Mouse (Mus musculus) MEL (cell line): ENCODE data around the gene Scd4. TPM values are rescaled to one million over a fixed set of nuclear protein-coding genes. Genes with fewer than 3 reads are reported as not detected.

ENCODE experiments used
- DNase-seq: peaks from one replicate; pipeline ENCODE4 v3.0.0; 2011; ENCODE audit warnings: low read depth, low spot score
- H3K27ac ChIP-seq: 2 replicates; pipeline ENCODE4 v1.5.1; 2012; ENCODE audit warnings: low read depth, mild to moderate bottlenecking, control low read depth, low read length, moderate library complexity; ENCODE audit not compliant: control insufficient read depth
- H3K27me3 ChIP-seq, 2 experiments: fragments of 150-350 bp in 1 of 2; sonication (generic) in 1 of 2; 2 replicates each; pipeline ENCODE4 v1.6.1; 2012; ENCODE audit warnings: low read length in 2 of 2, mild to moderate bottlenecking in 2 of 2, improper control_type of control experiment in 1 of 2, moderate library complexity in 1 of 2; ENCODE audit not compliant: insufficient read depth in 2 of 2, control insufficient read depth in 1 of 2
- H3K36me3 ChIP-seq, 2 experiments: 2 replicates each; pipeline ENCODE4 v1.6.1; 2012 to 2014; ENCODE audit warnings: low read length in 2 of 2, improper control_type of control experiment in 1 of 2, inconsistent platforms in 1 of 2, mild to moderate bottlenecking in 1 of 2; ENCODE audit not compliant: insufficient read depth in 2 of 2, control insufficient read depth in 1 of 2
- H3K4me1 ChIP-seq, 2 experiments: fragments of 150-350 bp in 1 of 2; sonication (generic) in 1 of 2; 2 replicates each; pipeline ENCODE4 v1.6.1; 2012; ENCODE audit warnings: low read length in 2 of 2, improper control_type of control experiment in 1 of 2, mild to moderate bottlenecking in 1 of 2; ENCODE audit not compliant: insufficient read depth in 2 of 2, control insufficient read depth in 1 of 2
- H3K4me3 ChIP-seq, 2 experiments: fragments of 150-350 bp in 1 of 2; sonication (generic) in 1 of 2; 2 replicates each; pipeline ENCODE4 v1.5.1; 2012; ENCODE audit warnings: low read depth in 2 of 2, low read length in 2 of 2, mild to moderate bottlenecking in 2 of 2, moderate library complexity in 2 of 2, control low read depth in 1 of 2, improper control_type of control experiment in 1 of 2; ENCODE audit not compliant: control insufficient read depth in 1 of 2, insufficient read depth in 1 of 2
- H3K79me2 ChIP-seq: 2 replicates; pipeline ENCODE4 v1.6.1; 2012; ENCODE audit warnings: mild to moderate bottlenecking, low read length, moderate library complexity; ENCODE audit not compliant: control insufficient read depth, poor library complexity, insufficient read depth
- H3K9ac ChIP-seq: 2 replicates; pipeline ENCODE4 v1.6.1; 2012; ENCODE audit warnings: low read depth, mild to moderate bottlenecking, control low read depth, low read length, moderate library complexity; ENCODE audit not compliant: control insufficient read depth, poor library complexity, severe bottlenecking
- H3K9me3 ChIP-seq: fragments of 150-350 bp; sonication (generic); replicated peaks from 2 replicates; pipeline ENCODE4 v1.6.1; 2012; ENCODE audit warnings: mild to moderate bottlenecking, low read length, improper control_type of control experiment, moderate library complexity; ENCODE audit not compliant: insufficient read depth
- CHD2 ChIP-seq: IDR thresholded peaks from 2 replicates; pipeline ENCODE4 v1.6.1; 2011; ENCODE audit warnings: low read length, improper control_type of control experiment
- CTCF ChIP-seq, 3 experiments: IDR thresholded peaks in 2 of 3; conservative IDR thresholded peaks in 1 of 3; 2 replicates each; pipeline ENCODE4 v1.5.1; 2011 to 2012; ENCODE audit warnings: low read length in 3 of 3, low read depth in 2 of 3, mild to moderate bottlenecking in 2 of 3, improper control_type of control experiment in 1 of 3, inconsistent platforms in 1 of 3, mixed read lengths in 1 of 3, moderate library complexity in 1 of 3; ENCODE audit not compliant: control insufficient read depth in 1 of 3, insufficient read depth in 1 of 3, poor library complexity in 1 of 3, severe bottlenecking in 1 of 3
- E2F4 ChIP-seq: IDR thresholded peaks from 2 replicates; pipeline ENCODE4 v1.6.1; 2011; ENCODE audit warnings: low read depth, low read length, improper control_type of control experiment, borderline replicate concordance
- ELF1 ChIP-seq: IDR thresholded peaks from 2 replicates; pipeline ENCODE4 v1.6.1; 2014; ENCODE audit warnings: low read depth, mild to moderate bottlenecking, inconsistent platforms, low read length, improper control_type of control experiment, moderate library complexity
- EP300 ChIP-seq, 2 experiments: IDR thresholded peaks; 2 replicates each; pipeline ENCODE4 v1.6.1; 2011; ENCODE audit warnings: improper control_type of control experiment in 2 of 2, low read length in 2 of 2, low read depth in 1 of 2, mild to moderate bottlenecking in 1 of 2
- GATA1 ChIP-seq: IDR thresholded peaks from 2 replicates; pipeline ENCODE4 v1.6.1; 2011; ENCODE audit warnings: low read depth, low read length, improper control_type of control experiment
- HCFC1 ChIP-seq: IDR thresholded peaks from 2 replicates; pipeline ENCODE4 v1.6.1; 2012; ENCODE audit warnings: low read depth, mild to moderate bottlenecking, inconsistent platforms, low read length, improper control_type of control experiment, moderate library complexity
- MAFK ChIP-seq: IDR thresholded peaks from 2 replicates; pipeline ENCODE4 v1.6.1; 2011; ENCODE audit warnings: low read depth, mild to moderate bottlenecking, low read length, improper control_type of control experiment, borderline replicate concordance
- MAX ChIP-seq: IDR thresholded peaks from 2 replicates; pipeline ENCODE4 v1.6.1; 2011; ENCODE audit warnings: low read length, improper control_type of control experiment
- MAZ ChIP-seq: IDR thresholded peaks from 2 replicates; pipeline ENCODE4 v1.6.1; 2012; ENCODE audit warnings: low read depth, mild to moderate bottlenecking, inconsistent platforms, low read length, improper control_type of control experiment
- MYB ChIP-seq: IDR thresholded peaks from 2 replicates; pipeline ENCODE4 v1.6.1; 2011; ENCODE audit warnings: mild to moderate bottlenecking, low read depth, low read length, improper control_type of control experiment
- MYC ChIP-seq: IDR thresholded peaks from 2 replicates; pipeline ENCODE4 v1.6.1; 2011; ENCODE audit warnings: low read depth, mild to moderate bottlenecking, low read length, improper control_type of control experiment, moderate library complexity
- POLR2A ChIP-seq, 2 experiments: IDR thresholded peaks; 2 replicates each; pipeline ENCODE4 v1.6.1; 2011 to 2012; ENCODE audit warnings: low read length in 2 of 2, mild to moderate bottlenecking in 2 of 2, control low read depth in 1 of 2, improper control_type of control experiment in 1 of 2, low read depth in 1 of 2, moderate library complexity in 1 of 2; ENCODE audit not compliant: control insufficient read depth in 1 of 2, insufficient read depth in 1 of 2, poor library complexity in 1 of 2
- POLR2AphosphoS2 ChIP-seq: IDR thresholded peaks from 2 replicates; pipeline ENCODE4 v1.6.1; 2011; ENCODE audit warnings: low read length, improper control_type of control experiment
- RCOR1 ChIP-seq: IDR thresholded peaks from 2 replicates; pipeline ENCODE4 v1.6.1; 2012; ENCODE audit warnings: low read depth, mild to moderate bottlenecking, inconsistent platforms, low read length, improper control_type of control experiment
- SMC3 ChIP-seq: IDR thresholded peaks from 2 replicates; pipeline ENCODE4 v1.6.1; 2011; ENCODE audit warnings: low read depth, low read length, improper control_type of control experiment
- TAL1 ChIP-seq: IDR thresholded peaks from 2 replicates; pipeline ENCODE4 v1.6.1; 2012; ENCODE audit warnings: mild to moderate bottlenecking, inconsistent platforms, low read length, moderate library complexity, mixed read lengths
- USF1 ChIP-seq: IDR thresholded peaks from 2 replicates; pipeline ENCODE4 v1.6.1; 2014; ENCODE audit warnings: low read depth, mild to moderate bottlenecking, inconsistent platforms, low read length, improper control_type of control experiment, moderate library complexity
- ZC3H11A ChIP-seq: IDR thresholded peaks from 2 replicates; pipeline ENCODE4 v1.6.1; 2012; ENCODE audit warnings: low read depth, mild to moderate bottlenecking, inconsistent platforms, low read length, improper control_type of control experiment
- ZKSCAN1 ChIP-seq: IDR thresholded peaks from 2 replicates; pipeline ENCODE4 v1.6.1; 2012; ENCODE audit warnings: low read depth, mild to moderate bottlenecking, inconsistent platforms, low read length, improper control_type of control experiment, moderate library complexity
- ZMIZ1 ChIP-seq: IDR thresholded peaks from 2 replicates; pipeline ENCODE4 v1.6.1; 2012; ENCODE audit warnings: low read depth, mild to moderate bottlenecking, inconsistent platforms, low read length, improper control_type of control experiment, moderate library complexity
- polyA plus RNA-seq, 2 experiments: library from polyadenylated mRNA; stranded (reverse) in 1 of 2; unstranded in 1 of 2; fragments of >175 nt in 1 of 2; fragments of >200 nt in 1 of 2; gene quantifications; 2 replicates each; pipeline versions ENCODE4 v1.2.1 to v1.2.4; 2012; ENCODE audit warnings: low replicate concordance in 2 of 2, low read depth in 1 of 2; ENCODE audit not compliant: insufficient read length in 2 of 2, insufficient read depth in 1 of 2, missing spikeins in 1 of 2
- total RNA-seq: library from RNA; depleted of rRNA; stranded (reverse); fragments of 300-350 nt; gene quantifications from 2 replicates; pipeline ENCODE4 v1.2.3, GENCODE M21; 2012

Gene Scd4
- total and polyA plus RNA-seq, 3 experiments: 0.31 to 0.36 TPM; not detected in 1

GRCm38 (mm10) chr19:44297068-44297760 is 35.7 kb upstream of the Scd4 start (continued):
- TF ChIP-seq GATA1 (0 out of 2 replicates have a peak, but pooled peaks have one; percentile 5), SMC3 (no peak), POLR2A (IDR thresholded peaks at IDR 0.05; ENCODE audit: control insufficient read depth in 1 of 2, insufficient read depth in 1 of 2, low read depth in 1 of 2, low read length in 2 of 2, poor library complexity in 1 of 2) (peak in 1 of 2 experiments; percentile 11; a peak in 1 of 4 replicates), CTCF (IDR thresholded peaks at IDR 0.05 in 2 of 3, conservative IDR thresholded peaks at IDR 0.05 in 1 of 3; ENCODE audit: control insufficient read depth in 1 of 3, insufficient read depth in 1 of 3, low read depth in 2 of 3, low read length in 3 of 3, poor library complexity in 1 of 3, severe bottlenecking in 1 of 3) (no peak), MYB (peak; percentile 3; the same call in 1 of the 2 replicates), MYC (0 out of 2 replicates have a peak, but pooled peaks have one; percentile 14), EP300 (IDR thresholded peaks at IDR 0.05; ENCODE audit: low read depth in 1 of 2, low read length in 2 of 2) (peak in 1 of 2 experiments; percentile 31; a peak in 1 of 4 replicates), RCOR1 (no peak), TAL1 (peak; percentile 58), HCFC1 (no peak), ZC3H11A (no peak), MAFK (no peak), USF1 (no peak), ELF1 (no peak), MAX (no peak), ZKSCAN1 (no peak)

DNA sequence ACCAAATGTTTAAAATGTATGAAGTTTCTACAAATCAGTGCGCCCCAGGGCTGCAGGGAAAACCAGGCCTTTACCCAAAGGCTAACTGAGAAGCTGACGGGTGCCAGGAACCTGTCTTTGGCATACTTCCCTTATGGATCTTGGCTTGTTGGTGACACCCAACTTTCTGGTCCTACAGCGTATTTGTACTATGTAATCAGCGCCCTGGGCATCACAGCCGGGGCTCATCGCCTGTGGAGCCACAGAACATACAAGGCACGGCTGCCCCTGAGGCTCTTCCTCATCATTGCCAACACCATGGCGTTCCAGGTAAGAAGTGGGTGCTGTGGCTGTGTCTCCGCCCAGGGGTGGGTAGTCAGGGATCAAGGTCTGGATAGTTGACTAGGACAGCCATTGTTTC is 35.0 kb upstream of the Scd4 start:
- Histone ChIP-seq H3K27me3 (no peaks in the 10 kb centered on the region), H3K4me3 (peak overlapping the region; percentile 74 to 80; a peak in 3 of 4 replicates), H3K36me3 (peaks cover 54 to 56% of the 10 kb centered on the region in 2 experiments), H3K9ac (no peak overlapping the region; the same call in 1 of the 2 replicates), H3K4me1 (peaks cover 4 to 65% of the 10 kb centered on the region in 2 experiments), H3K79me2 (peaks cover 65% of the 10 kb centered on the region), H3K27ac (no peak overlapping the region), H3K9me3 (no peaks in the 10 kb centered on the region)
- DNase-seq: peak; percentile 46
- TF ChIP-seq MAZ (no peak), ZKSCAN1 (no peak), E2F4 (no peak), POLR2A (IDR thresholded peaks at IDR 0.05; ENCODE audit: control insufficient read depth in 1 of 2, insufficient read depth in 1 of 2, low read depth in 1 of 2, low read length in 2 of 2, poor library complexity in 1 of 2) (no peak; a peak in 2 of 4 replicates), ZC3H11A (no peak), EP300 (IDR thresholded peaks at IDR 0.05; ENCODE audit: low read depth in 1 of 2, low read length in 2 of 2) (no peak), SMC3 (no peak), ZMIZ1 (0 out of 2 replicates have a peak, but pooled peaks have one; percentile 6), POLR2AphosphoS2 (peak; percentile 42; the same call in 1 of the 2 replicates), CHD2 (no peak), MYC (0 out of 2 replicates have a peak, but pooled peaks have one; percentile 2), RCOR1 (no peak), TAL1 (no peak)
